Mouse (Mus musculus) bone marrow, adult 2 months (tissue): Measurements from ENCODE around the gene Elf1. TPM values are rescaled to one million over a fixed set of nuclear protein-coding genes. Genes with fewer than 3 reads are reported as not detected.

Experiments used
- H3K27ac ChIP-seq: fragments of 200-500 bp; 2 replicates; pipeline ENCODE4 v1.5.1; 2012; ENCODE audit warnings: low read depth, mild to moderate bottlenecking, control low read depth, inconsistent platforms, low read length; ENCODE audit not compliant: control insufficient read depth, poor library complexity, insufficient read depth
- H3K4me1 ChIP-seq: fragments of 200-500 bp; 2 replicates; pipeline ENCODE4 v1.6.1; 2011; ENCODE audit warnings: low read length; ENCODE audit not compliant: control insufficient read depth, insufficient read depth
- H3K4me3 ChIP-seq: fragments of 200-500 bp; replicated peaks from 2 replicates; pipeline ENCODE3; 2011; ENCODE audit warnings: mild to moderate bottlenecking, low read depth, low read length, control low read depth; ENCODE audit not compliant: control insufficient read depth
- CTCF ChIP-seq: fragments of 200-500 bp; IDR thresholded peaks from 2 replicates; pipeline ENCODE4 v1.5.1; 2011; ENCODE audit warnings: low read length, control low read depth; ENCODE audit not compliant: control insufficient read depth, insufficient read depth
- POLR2A ChIP-seq: fragments of 200-500 bp; IDR thresholded peaks from 2 replicates; pipeline ENCODE4 v1.6.1; 2011; ENCODE audit warnings: low read depth, mild to moderate bottlenecking, control low read depth, low read length, borderline replicate concordance; ENCODE audit not compliant: control insufficient read depth
- WGBS: fragments of 180-500 bp; shearing (Covaris S2); methylation state at CpG from one replicate; pipeline ENCODE4 v1.1.7; 2018; 5-methylcytosine and 5-hydroxymethylcytosine counted together
- polyA plus RNA-seq: library from polyadenylated mRNA; stranded (reverse); fragments of >200 nt; gene quantifications from 2 replicates; pipeline ENCODE4 v1.2.4, GENCODE M21; 2011; ENCODE audit warnings: low replicate concordance; ENCODE audit not compliant: missing spikeins, insufficient read depth, insufficient read length

Elf1 gene
- polyA plus RNA-seq, 1 experiment: 22.6 TPM

- no peak overlapping the region for H3K27ac ChIP-seq
- 37% methylated on average over 4 of the region's 4 CpGs for WGBS
- no peak for TF ChIP-seq POLR2A
- no peak for TF ChIP-seq CTCF
- H3K4me1 ChIP-seq: no peaks in the 10 kb centered on the region
- no peak overlapping the region for H3K4me3 ChIP-seq
Measured at GRCm38 (mm10) chr14:79500756-79501155, 19.8 kb downstream of the Elf1 start.

DNA sequence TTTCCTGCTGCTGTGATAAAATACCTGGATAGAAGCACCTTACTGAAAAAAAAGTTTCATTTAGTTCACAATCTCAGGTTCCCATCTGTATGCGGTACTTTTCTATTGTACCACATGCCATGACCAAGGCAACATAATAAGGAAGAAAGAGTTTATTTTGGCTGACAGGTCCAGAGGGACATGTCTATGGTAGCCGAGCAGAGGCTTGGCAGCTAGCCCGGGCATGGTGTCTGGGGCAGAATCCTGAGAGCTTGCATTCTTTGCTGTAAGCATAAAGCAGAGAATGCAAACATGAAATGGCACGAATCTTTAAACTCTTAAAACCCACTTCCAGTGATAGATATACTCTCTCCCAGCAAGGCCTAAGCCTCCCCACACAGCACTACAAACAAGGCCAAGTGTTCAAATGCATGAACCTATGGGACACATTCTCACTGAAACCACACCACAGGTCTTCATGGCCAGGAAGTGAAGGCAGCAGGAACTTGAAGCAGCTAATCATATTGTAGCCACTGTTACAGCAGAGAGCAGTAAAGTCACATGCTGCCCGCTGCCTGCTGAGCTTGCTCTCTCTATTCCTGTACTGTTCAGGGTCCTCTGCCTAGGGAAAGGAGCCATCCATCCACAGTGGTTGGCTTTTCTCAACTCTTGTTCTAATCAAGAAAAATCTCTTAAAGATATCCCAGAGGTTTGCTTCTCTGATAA, 22.5 kb downstream of the Elf1 start:
- Histone ChIP-seq H3K4me1 (no peaks in the 10 kb centered on the region), H3K4me3 (no peak overlapping the region), H3K27ac (no peak overlapping the region)
- TF ChIP-seq POLR2A: no peak
- TF ChIP-seq CTCF: no peak
- WGBS: 63% methylated on average over 5 of the region's 5 CpGs

DNA sequence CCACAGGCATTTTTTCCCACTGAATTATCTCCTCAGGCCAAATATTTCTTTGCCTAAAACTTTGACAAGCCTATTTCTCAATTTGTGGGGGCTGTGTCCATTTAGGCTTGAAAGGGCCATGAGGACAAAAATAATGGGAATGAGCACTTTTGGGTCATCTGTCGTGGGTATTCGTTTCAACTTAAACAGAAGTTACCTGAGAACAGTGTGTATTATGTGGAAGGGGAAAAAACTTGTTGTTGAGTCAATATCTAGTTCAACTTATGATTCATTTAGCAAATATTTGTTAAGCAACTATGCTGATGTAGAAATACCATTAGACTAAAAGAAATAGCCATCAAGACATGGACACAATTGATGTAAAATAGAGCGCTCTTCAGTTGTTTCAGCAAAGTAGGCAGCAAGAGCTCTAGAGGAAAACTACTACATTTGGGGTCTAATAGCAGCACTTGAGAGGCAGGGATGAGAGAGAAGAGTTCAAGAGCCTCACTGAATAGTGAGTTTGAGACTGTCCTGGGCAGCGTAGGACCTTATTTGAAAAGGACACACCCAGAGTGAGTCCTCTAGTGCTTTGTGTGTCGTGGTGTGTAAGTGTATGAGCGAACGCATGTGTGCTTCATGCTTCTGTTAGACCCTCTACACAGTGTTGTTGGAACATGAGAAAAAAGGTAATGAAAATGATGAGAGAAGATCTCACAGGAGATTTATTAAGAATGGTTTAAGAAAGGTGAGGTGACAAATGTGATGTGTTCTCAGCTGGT, 23.4 kb downstream of the Elf1 start:
- 93% methylated on average over 7 of the region's 7 CpGs for WGBS
- TF ChIP-seq CTCF (no peak), POLR2A (no peak)
- Histone ChIP-seq H3K4me1 (no peaks in the 10 kb centered on the region), H3K4me3 (no peak overlapping the region), H3K27ac (no peak overlapping the region)

- 73% methylated on average over 9 of the region's 9 CpGs for WGBS
- no peak overlapping the region for H3K4me3 ChIP-seq
- no peaks in the 10 kb centered on the region for H3K4me1 ChIP-seq
- TF ChIP-seq CTCF (no peak), POLR2A (no peak)
- H3K27ac ChIP-seq: no peak overlapping the region
Measured at GRCm38 (mm10) chr14:79506207-79506606, 25.2 kb downstream of the Elf1 start.

- Histone ChIP-seq H3K27ac (no peak overlapping the region), H3K4me3 (no peak overlapping the region), H3K4me1 (no peaks in the 10 kb centered on the region)
- 92% methylated on average over 1 of the region's 1 CpGs for WGBS
- TF ChIP-seq POLR2A: no peak
- no peak for TF ChIP-seq CTCF
Measured at GRCm38 (mm10) chr14:79507846-79508245, 26.9 kb downstream of the Elf1 start.

DNA sequence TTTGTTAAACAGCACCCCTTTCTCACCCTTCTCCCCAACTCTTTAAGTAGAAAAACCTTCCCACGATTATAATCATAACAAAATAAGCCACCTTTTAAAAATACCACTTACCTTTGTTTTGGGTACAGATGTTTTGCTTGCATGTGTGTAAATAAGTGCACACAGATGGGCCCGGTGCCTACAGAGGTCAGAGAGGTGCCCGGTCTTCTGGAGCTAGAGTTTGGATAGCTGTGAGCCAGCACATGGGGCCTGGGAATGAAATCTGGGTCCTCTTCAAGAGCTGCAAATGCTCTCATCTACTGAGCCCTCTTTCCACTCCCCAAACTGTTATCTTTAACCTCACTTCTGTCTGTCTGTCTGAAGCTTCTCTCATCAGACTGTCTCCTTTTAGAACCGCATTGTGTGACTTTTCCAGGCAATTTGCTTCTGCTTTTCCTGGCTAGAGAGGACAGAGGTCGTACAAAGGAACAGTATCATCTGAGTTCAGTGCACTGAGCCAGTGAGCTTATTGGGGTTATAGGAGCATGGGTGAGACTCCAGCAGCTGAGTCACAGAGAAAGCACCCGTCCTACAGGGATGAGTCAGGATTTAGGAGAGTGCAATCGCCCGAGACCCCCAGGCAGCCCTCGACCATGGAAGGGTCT, 27.8 kb downstream of the Elf1 start:
- 82% methylated on average over 9 of the region's 9 CpGs for WGBS
- no peak overlapping the region for H3K4me3 ChIP-seq
- no peak overlapping the region for H3K27ac ChIP-seq
- TF ChIP-seq POLR2A (no peak), CTCF (no peak)
- no peaks in the 10 kb centered on the region for H3K4me1 ChIP-seq

DNA sequence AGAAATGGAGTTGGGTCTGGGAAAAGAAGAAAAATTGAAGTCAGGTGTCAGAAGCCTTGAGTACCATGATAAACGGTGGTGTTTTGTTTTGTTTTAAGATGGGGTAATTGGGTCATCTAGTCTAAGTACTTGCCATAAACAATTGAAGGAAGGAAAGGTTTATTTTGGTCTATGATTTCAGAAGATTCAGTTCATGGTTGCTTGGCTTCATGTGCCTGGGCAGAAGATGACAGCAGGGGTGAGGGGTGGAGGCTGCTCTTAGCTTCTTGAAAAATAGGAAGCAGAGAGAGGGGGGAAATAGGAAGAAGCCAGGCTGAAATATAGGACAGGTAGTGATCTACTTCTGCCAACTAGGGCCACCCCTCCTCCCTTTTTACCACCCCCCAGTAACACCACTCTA, 30.5 kb downstream of the Elf1 start:
- Histone ChIP-seq H3K27ac (no peak overlapping the region), H3K4me3 (no peak overlapping the region), H3K4me1 (no peaks in the 10 kb centered on the region)
- TF ChIP-seq CTCF (no peak), POLR2A (no peak)
- 63% methylated on average over 1 of the region's 1 CpGs for WGBS

GRCm38 (mm10) chr14:79513951-79514350, 33.0 kb downstream of the Elf1 start:
- TF ChIP-seq CTCF (0 out of 2 replicates have a peak, but pooled peaks have one; percentile 20), POLR2A (no peak)
- H3K4me3 ChIP-seq: no peak overlapping the region
- H3K4me1 ChIP-seq: no peaks in the 10 kb centered on the region; the same call in 1 of the 2 replicates
- WGBS: 75% methylated on average over 2 of the region's 2 CpGs
- H3K27ac ChIP-seq: no peak overlapping the region
